Mouse (Mus musculus) liver, embryonic 14.5 days (tissue): ENCODE results near the gene Fam83b. TPM values are rescaled to one million over a fixed set of nuclear protein-coding genes. Genes with fewer than 3 reads are reported as not detected.

ENCODE experiments used
- ATAC-seq: fragments of 200-750 bp; cut with Nextera tagmentation; 2 replicates; pipeline ENCODE4 v1.8.0; 2017; ENCODE audit warnings: moderate number of reproducible peaks, mild to moderate bottlenecking, moderate library complexity; ENCODE audit not compliant: insufficient read depth
- DNase-seq, 3 experiments: peaks; one replicate each; pipeline ENCODE4 v3.0.0-alpha.2; 2012 to 2013; ENCODE audit warnings: low read depth in 3 of 3, low spot score in 3 of 3
- H3K27ac ChIP-seq: fragments of 300-500 bp; sonication (generic); 2 replicates; pipeline ENCODE4 v1.5.1; 2014; ENCODE audit warnings: moderate library complexity, mild to moderate bottlenecking, control low read depth, inconsistent platforms
- H3K27me3 ChIP-seq: fragments of 300-500 bp; sonication (generic); 2 replicates; pipeline ENCODE4 v1.6.1; 2014; ENCODE audit warnings: mild to moderate bottlenecking, low read length, moderate library complexity; ENCODE audit not compliant: control insufficient read depth, insufficient read depth
- H3K36me3 ChIP-seq: fragments of 300-500 bp; sonication (generic); replicated peaks from 2 replicates; pipeline ENCODE4 v1.6.1; 2014; ENCODE audit warnings: low read depth; ENCODE audit not compliant: control insufficient read depth, insufficient read depth
- H3K4me1 ChIP-seq, 2 experiments: fragments of 200-500 bp in 1 of 2; fragments of 300-500 bp in 1 of 2; sonication (generic) in 1 of 2; replicated peaks; 2 replicates each; pipeline ENCODE4 v1.6.1; 2012 to 2014; ENCODE audit warnings: antibody characterized with exemption in 1 of 2, inconsistent platforms in 1 of 2, low read length in 1 of 2; ENCODE audit not compliant: control insufficient read depth in 2 of 2, insufficient read depth in 2 of 2
- H3K4me2 ChIP-seq: fragments of 300-500 bp; sonication (generic); 2 replicates; pipeline ENCODE4 v1.6.1; 2014; ENCODE audit warnings: low read depth, mild to moderate bottlenecking, control low read depth, moderate library complexity
- H3K4me3 ChIP-seq, 2 experiments: fragments of 200-500 bp in 1 of 2; fragments of 300-500 bp in 1 of 2; sonication (generic) in 1 of 2; 2 replicates each; pipeline ENCODE4 v1.5.1; 2012 to 2014; ENCODE audit warnings: low read depth in 2 of 2, low read length in 2 of 2, mild to moderate bottlenecking in 2 of 2, control low read depth in 1 of 2, inconsistent platforms in 1 of 2, moderate library complexity in 1 of 2; ENCODE audit not compliant: insufficient read depth in 1 of 2
- H3K9ac ChIP-seq: fragments of 300-500 bp; sonication (generic); replicated peaks from 2 replicates; pipeline ENCODE4 v1.6.1; 2014; ENCODE audit warnings: mild to moderate bottlenecking, control low read depth, moderate library complexity
- H3K9me3 ChIP-seq: fragments of 300-500 bp; sonication (generic); 2 replicates; pipeline ENCODE4 v1.6.1; 2016; ENCODE audit warnings: low read length, mixed read lengths; ENCODE audit not compliant: control insufficient read depth
- CTCF ChIP-seq: IDR thresholded peaks from 2 replicates; pipeline ENCODE4 v1.5.1; 2016; ENCODE audit warnings: antibody characterized with exemption, low read depth, control low read depth
- EP300 ChIP-seq: IDR thresholded peaks from 2 replicates; pipeline ENCODE4 v1.6.1; 2016; ENCODE audit warnings: antibody characterized with exemption, low read depth
- WGBS: fragments of 180-500 bp; shearing (Covaris S2); extraction: QIAGEN DNeasy Blood & Tissue Kit; methylation state at CpG from one replicate; pipeline ENCODE4 v1.1.7; 2014; ENCODE audit not compliant: insufficient replicate concordance; 5-methylcytosine and 5-hydroxymethylcytosine counted together
- polyA plus RNA-seq, 2 experiments: library from polyadenylated mRNA; depleted of rRNA in 1 of 2; stranded (reverse) in 1 of 2; unstranded in 1 of 2; fragments of >200 nt; fragmentation: Nextera tagmentation in 1 of 2; extraction: Ambion mirVana in 1 of 2; gene quantifications; 2 replicates each; pipeline versions ENCODE4 v1.2.1 to v1.2.3; 2012 to 2014

The Fam83b gene
- polyA plus RNA-seq, 2 experiments, result 0.02 to 0.06 TPM

DNA sequence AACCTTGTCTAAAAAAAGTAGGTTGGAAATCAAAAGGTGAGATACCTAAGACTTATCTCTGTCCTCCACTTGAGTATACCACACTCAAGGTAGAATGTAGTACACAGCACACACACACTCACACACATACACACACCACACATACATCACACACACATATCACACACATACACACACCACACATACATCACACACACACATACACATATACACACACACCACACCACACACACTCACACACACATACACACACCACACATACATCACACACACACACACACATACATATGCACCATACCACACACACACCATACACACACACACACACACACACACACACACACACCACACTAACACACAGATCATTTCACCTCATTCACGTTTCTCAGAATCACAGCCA, 2.8 kb downstream of the Fam83b start:
- Histone ChIP-seq H3K4me3 (no peak overlapping the region), H3K27me3 (peaks cover 13% of the 10 kb centered on the region), H3K9me3 (no peaks in the 10 kb centered on the region), H3K4me1 (peaks cover under 1 to 10% of the 10 kb centered on the region in 2 experiments; a peak in 3 of 4 replicates), H3K4me2 (no peak overlapping the region), H3K27ac (no peak overlapping the region), H3K36me3 (no peaks in the 10 kb centered on the region), H3K9ac (no peak overlapping the region)
- no peak for ATAC-seq
- TF ChIP-seq CTCF, result no peak
- no peak for TF ChIP-seq EP300
- WGBS, result 61% methylated on average over 1 of the region's 1 CpGs
- no peak for DNase-seq

DNA sequence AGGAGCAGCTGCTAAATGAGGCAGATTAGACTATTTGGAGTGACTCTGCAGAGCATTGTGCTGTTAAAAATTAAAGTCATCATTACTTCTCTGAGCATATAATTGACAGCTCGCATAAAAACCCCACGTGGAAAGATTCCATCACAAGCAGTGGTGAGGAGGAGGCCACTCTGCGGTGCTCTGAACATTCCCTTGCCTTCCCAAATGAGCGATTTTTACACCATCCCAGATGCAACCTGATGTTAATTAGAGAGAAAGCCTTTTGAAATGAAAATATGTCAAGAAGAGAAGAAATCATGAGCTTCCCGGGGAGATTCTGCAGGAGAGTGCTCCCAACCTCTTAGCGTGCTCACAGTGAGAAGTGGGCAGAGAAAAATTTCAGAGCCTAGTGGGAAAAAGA, 4.1 kb downstream of the Fam83b start:
- no peaks in the 10 kb centered on the region for H3K36me3 ChIP-seq
- no peak overlapping the region for H3K9ac ChIP-seq
- DNase-seq (no peak), ATAC-seq (no peak)
- H3K27ac ChIP-seq, result no peak overlapping the region
- H3K4me3 ChIP-seq, result no peak overlapping the region
- peaks cover 3 to 20% of the 10 kb centered on the region in 2 experiments; a peak in 3 of 4 replicates for H3K4me1 ChIP-seq
- 51% methylated on average over 6 of the region's 6 CpGs for WGBS
- TF ChIP-seq EP300 (no peak), CTCF (no peak)
- H3K9me3 ChIP-seq, result no peaks in the 10 kb centered on the region
- peaks cover 11% of the 10 kb centered on the region for H3K27me3 ChIP-seq
- no peak overlapping the region for H3K4me2 ChIP-seq

DNA sequence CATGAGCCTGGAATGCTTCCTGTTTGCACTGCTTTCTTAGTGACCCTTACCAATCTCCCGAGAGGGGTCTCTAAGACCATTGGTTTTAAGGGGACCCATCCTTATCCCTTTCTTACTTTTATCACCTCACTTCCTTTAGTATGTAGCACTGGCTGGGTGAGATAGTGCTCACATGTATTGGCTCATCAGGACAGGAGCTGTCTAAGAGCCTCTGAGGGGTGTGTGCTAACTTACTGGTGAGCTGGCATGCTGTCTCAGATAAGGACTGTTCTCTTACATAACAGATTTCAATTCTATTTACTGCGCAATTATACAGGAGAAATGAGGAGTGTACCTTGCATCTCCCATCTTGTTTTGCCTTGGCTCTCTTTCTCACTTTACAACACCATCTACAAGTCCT, 7.7 kb downstream of the Fam83b start:
- Histone ChIP-seq H3K9me3 (no peaks in the 10 kb centered on the region), H3K36me3 (no peaks in the 10 kb centered on the region), H3K9ac (no peak overlapping the region), H3K4me1 (peaks cover 3 to 20% of the 10 kb centered on the region in 2 experiments; a peak in 3 of 4 replicates), H3K27me3 (no peaks in the 10 kb centered on the region), H3K4me3 (no peak overlapping the region), H3K27ac (no peak overlapping the region), H3K4me2 (no peak overlapping the region)
- TF ChIP-seq EP300, result peak; percentile 53
- TF ChIP-seq CTCF, result no peak
- peak; percentile 91 for ATAC-seq
- 8% methylated on average over 2 of the region's 2 CpGs for WGBS
- peak in 1 of 3 experiments; percentile 26 for DNase-seq

DNA sequence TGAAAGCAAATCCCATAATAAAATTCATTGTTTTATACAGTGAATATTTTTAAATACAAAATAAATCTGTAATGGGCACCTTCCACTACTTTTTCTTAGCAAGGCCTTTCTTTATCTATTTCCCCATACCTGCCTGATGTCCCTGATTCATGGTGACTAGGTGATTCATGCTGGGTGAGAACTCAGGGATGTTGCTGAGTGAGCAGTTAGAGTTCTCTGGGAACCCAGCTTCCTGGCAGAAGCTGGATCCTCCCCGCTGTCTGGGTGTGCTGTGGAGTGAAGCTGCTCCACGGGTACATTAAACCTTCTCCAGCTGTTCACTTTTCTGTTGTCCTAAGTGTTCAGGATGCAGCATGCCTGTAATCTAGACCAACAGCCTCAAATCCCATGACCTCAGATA, 13.2 kb downstream of the Fam83b start:
- Histone ChIP-seq H3K9ac (no peak overlapping the region), H3K27me3 (no peaks in the 10 kb centered on the region), H3K9me3 (no peaks in the 10 kb centered on the region), H3K36me3 (no peaks in the 10 kb centered on the region), H3K4me3 (no peak overlapping the region), H3K4me2 (no peak overlapping the region), H3K27ac (no peak overlapping the region), H3K4me1 (peaks cover 0 to 7% of the 10 kb centered on the region in 2 experiments; a peak in 3 of 4 replicates)
- no peak for DNase-seq
- WGBS, result 25% methylated on average over 2 of the region's 2 CpGs
- peak; percentile 26; the same call in 1 of the 2 replicates for ATAC-seq
- TF ChIP-seq CTCF, result no peak
- TF ChIP-seq EP300, result 0 out of 2 replicates have a peak, but pooled peaks have one; percentile 14

DNA sequence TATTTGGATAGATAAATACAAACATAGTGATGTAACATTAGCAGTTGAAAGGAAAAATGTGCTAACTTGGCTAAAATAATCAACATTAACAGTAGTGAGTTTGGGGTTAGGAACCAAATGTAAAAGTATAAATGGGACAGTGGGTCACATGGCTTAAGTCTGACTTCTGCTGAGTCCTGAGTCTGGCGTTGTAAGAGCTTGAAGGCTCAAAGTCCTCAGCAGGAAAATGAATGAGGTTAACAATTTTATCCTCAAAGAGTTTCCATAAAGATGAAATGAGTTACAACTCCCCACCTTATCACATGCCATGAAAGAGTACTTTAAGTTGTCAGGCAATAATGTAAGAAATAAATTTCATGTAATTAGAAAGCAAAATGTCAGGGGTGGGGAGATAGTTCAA, 13.8 kb downstream of the Fam83b start:
- Histone ChIP-seq H3K9me3 (no peaks in the 10 kb centered on the region), H3K36me3 (no peaks in the 10 kb centered on the region), H3K4me1 (peaks cover 0 to 1% of the 10 kb centered on the region in 2 experiments; a peak in 2 of 4 replicates), H3K9ac (no peak overlapping the region), H3K27ac (no peak overlapping the region), H3K27me3 (no peaks in the 10 kb centered on the region), H3K4me2 (no peak overlapping the region), H3K4me3 (no peak overlapping the region)
- TF ChIP-seq CTCF, result no peak
- TF ChIP-seq EP300, result no peak
- WGBS, result 67% methylated on average over 1 of the region's 1 CpGs
- DNase-seq (no peak), ATAC-seq (no peak)
